Mouse (Mus musculus): ENCODE measurements around the gene Ubc. TPM values are rescaled to one million over a fixed set of nuclear protein-coding genes. Genes with fewer than 3 reads are reported as not detected.
"Not testable (repeated sequence)": the region's sequence is repeated elsewhere in the genome, so short reads cannot be mapped to it uniquely, and the experiment has no call there.

Ubc gene
- polyA plus RNA-seq, 1 experiment from 2014 or later: 879 TPM

DNA sequence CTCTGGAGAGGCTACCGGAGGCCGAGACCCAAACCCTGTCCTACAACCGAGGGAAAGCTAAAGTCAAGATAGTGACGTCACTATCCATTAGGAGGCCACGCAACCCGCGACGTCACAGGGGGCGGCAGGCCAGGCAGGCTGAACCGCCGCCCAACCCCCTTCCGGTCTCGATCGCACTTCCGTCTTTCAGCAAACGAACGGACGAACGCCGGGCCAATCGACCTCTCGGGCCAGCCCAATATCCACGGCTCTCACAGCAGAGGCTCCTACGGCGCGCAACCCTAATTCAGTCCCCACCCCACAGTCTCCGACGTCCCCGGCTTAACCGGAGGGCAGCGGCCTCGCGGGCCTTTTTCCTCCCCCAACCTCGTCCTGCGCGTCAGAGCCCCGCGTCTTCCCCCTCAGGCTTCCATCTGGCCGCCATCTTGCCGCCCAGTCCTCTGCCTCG, 847 bp downstream of the Ubc start, which contains the start of gene Gm10382:
Gene Gm10382, plus strand, starts transcription at position 192 of the 448 bp plus-strand sequence.
- Histone ChIP-seq H3K9ac (ENCODE audit: low read depth, low read length) (peak within 1 kb of the TSS; percentile 100), H3K27me3 (replicated peaks; ENCODE audit: control insufficient read depth, insufficient read depth, low read length) (no peaks in the 10 kb centered on the region), H3K4me3 (ENCODE audit: low read depth, low read length) (peak within 1 kb of the TSS; percentile 99), H3K4me2 (ENCODE audit: low read depth, low read length) (peak within 1 kb of the TSS; percentile 97), H3K36me3 (ENCODE audit: control insufficient read depth, insufficient read depth, low read length) (peaks cover 25% of the 10 kb centered on the region), H3K4me1 (ENCODE audit: control insufficient read depth, insufficient read depth, low read length) (peaks cover 22% of the 10 kb centered on the region), H3K9me3 (ENCODE audit: control insufficient read depth, low read length) (no peaks in the 10 kb centered on the region), H3K27ac (replicated peaks; ENCODE audit: low read depth, low read length) (peak within 1 kb of the TSS; percentile 93)
- 0% methylated on average over 38 of the region's 41 CpGs for WGBS
- DNase-seq (ENCODE audit: low spot score) (peak; percentile 79), ATAC-seq (ENCODE audit: low read depth) (peak; percentile 1; the same call in 1 of the 2 replicates)

DNA sequence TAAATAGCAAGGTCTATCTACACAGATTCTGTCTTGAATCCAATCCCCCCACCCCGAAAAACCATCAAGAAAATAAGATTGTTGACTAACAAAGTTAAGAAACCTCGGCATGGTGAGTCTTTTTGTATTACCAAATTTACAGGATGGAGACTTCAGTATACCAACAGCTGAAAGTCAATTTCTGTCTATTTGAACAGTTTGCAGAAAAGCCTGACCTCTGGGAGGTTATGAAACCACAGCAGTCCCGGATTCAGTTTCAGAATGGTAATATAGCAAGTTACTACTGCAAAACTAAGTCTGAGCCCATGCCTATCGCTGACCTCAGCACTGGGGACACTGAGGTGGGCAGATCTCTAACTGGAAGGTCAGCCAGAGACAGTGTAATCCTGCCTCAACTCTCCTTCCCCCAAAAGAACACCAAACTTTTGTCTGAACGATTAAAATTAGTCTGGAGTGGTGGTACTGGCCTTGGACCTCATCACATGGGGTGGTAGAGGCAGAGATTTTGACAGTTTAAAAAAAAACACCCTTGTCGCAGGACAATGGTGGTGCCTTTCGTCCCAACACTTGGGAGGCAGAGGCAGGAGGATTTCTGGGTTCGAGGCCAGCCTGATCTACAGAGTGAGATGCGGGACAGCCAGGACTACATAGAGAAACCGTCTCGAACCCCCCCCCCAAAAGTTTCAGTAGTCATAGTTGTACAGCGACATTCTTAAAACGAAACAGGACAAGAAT, 1.5 kb downstream of the Ubc start:
- DNase-seq (ENCODE audit: low spot score) (no peak), ATAC-seq (ENCODE audit: low read depth) (no peak)
- H3K27me3 ChIP-seq (replicated peaks; ENCODE audit: control insufficient read depth, insufficient read depth, low read length): no peaks in the 10 kb centered on the region
- peaks cover 17% of the 10 kb centered on the region for H3K4me1 ChIP-seq (ENCODE audit: control insufficient read depth, insufficient read depth, low read length)
- peak overlapping the region; percentile 99 for H3K4me3 ChIP-seq (ENCODE audit: low read depth, low read length)
- peak overlapping the region; percentile 97 for H3K4me2 ChIP-seq (ENCODE audit: low read depth, low read length)
- H3K27ac ChIP-seq (replicated peaks; ENCODE audit: low read depth, low read length): peak overlapping the region; percentile 93; the same call in 1 of the 2 replicates
- peak overlapping the region; percentile 100 for H3K9ac ChIP-seq (ENCODE audit: low read depth, low read length)
- H3K9me3 ChIP-seq (ENCODE audit: control insufficient read depth, low read length): no peaks in the 10 kb centered on the region
- WGBS: 22% methylated on average over 13 of the region's 13 CpGs
- peaks cover 32% of the 10 kb centered on the region for H3K36me3 ChIP-seq (ENCODE audit: control insufficient read depth, insufficient read depth, low read length)

DNA sequence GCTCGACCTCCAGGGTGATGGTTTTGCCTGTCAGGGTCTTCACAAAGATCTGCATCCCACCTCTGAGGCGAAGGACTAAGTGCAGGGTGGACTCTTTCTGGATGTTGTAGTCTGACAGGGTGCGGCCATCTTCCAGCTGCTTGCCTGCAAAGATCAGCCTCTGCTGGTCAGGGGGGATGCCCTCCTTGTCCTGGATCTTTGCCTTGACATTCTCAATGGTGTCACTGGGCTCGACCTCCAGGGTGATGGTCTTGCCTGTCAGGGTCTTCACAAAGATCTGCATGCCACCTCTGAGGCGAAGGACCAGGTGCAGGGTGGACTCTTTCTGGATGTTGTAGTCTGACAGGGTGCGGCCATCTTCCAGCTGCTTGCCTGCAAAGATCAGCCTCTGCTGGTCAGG, 2.7 kb downstream of the Ubc start:
- not testable (repeated sequence) for H3K4me1 ChIP-seq (ENCODE audit: control insufficient read depth, insufficient read depth, low read length); H3K4me3 ChIP-seq (ENCODE audit: low read depth, low read length); H3K9me3 ChIP-seq (ENCODE audit: control insufficient read depth, low read length); H3K4me2 ChIP-seq (ENCODE audit: low read depth, low read length); ATAC-seq (ENCODE audit: low read depth); H3K27ac ChIP-seq (replicated peaks; ENCODE audit: low read depth, low read length); DNase-seq (ENCODE audit: low spot score); H3K27me3 ChIP-seq (replicated peaks; ENCODE audit: control insufficient read depth, insufficient read depth, low read length); H3K9ac ChIP-seq (ENCODE audit: low read depth, low read length)
- WGBS: 87% methylated on average over 3 of the region's 6 CpGs
- peaks cover 33% of the 10 kb centered on the region for H3K36me3 ChIP-seq (ENCODE audit: control insufficient read depth, insufficient read depth, low read length)

DNA sequence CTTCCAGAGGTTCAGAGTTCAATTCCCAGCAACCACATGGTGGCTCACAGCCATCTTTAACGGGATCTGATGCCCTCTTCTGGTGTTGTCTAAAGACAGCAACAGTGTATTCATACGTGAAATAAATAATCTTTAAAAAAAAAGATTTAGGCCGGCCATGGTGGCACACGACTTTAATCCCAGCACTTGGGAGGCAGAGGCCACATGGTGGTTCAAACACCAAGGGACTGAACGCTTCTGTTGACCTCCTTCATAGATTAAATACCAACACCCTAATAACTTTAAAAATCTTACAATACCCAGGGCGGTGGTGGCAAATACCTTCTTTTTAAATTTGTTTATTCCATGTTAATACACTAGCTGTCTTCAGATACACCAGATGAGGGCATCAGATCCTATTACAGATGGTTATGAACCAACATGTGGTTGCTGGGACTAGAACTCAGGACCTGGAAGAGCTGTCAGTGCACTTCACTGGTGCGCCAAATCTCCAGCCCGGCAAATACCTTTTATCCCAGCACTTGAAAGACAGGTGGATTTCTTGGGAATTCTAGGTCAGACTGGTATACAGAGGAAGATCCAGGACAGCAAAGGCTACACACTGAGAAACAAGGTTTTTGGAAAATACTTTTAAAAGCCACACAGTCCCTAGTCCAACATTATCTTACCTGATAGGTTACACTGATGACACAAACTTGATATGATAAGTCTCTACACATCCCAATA, 4.6 kb downstream of the Ubc start:
- no peaks in the 10 kb centered on the region for H3K27me3 ChIP-seq (replicated peaks; ENCODE audit: control insufficient read depth, insufficient read depth, low read length)
- 76% methylated on average over 8 of the region's 8 CpGs for WGBS
- H3K9me3 ChIP-seq (ENCODE audit: control insufficient read depth, low read length): no peaks in the 10 kb centered on the region
- no peak overlapping the region for H3K27ac ChIP-seq (replicated peaks; ENCODE audit: low read depth, low read length)
- H3K4me2 ChIP-seq (ENCODE audit: low read depth, low read length): no peak overlapping the region
- ATAC-seq (ENCODE audit: low read depth) (no peak), DNase-seq (ENCODE audit: low spot score) (no peak)
- no peak overlapping the region for H3K4me3 ChIP-seq (ENCODE audit: low read depth, low read length)
- peaks cover 33% of the 10 kb centered on the region for H3K36me3 ChIP-seq (ENCODE audit: control insufficient read depth, insufficient read depth, low read length)
- H3K9ac ChIP-seq (ENCODE audit: low read depth, low read length): no peak overlapping the region
- H3K4me1 ChIP-seq (ENCODE audit: control insufficient read depth, insufficient read depth, low read length): 0 out of 2 replicates have a peak, but pooled peaks cover 8% of the 10 kb centered on the region

DNA sequence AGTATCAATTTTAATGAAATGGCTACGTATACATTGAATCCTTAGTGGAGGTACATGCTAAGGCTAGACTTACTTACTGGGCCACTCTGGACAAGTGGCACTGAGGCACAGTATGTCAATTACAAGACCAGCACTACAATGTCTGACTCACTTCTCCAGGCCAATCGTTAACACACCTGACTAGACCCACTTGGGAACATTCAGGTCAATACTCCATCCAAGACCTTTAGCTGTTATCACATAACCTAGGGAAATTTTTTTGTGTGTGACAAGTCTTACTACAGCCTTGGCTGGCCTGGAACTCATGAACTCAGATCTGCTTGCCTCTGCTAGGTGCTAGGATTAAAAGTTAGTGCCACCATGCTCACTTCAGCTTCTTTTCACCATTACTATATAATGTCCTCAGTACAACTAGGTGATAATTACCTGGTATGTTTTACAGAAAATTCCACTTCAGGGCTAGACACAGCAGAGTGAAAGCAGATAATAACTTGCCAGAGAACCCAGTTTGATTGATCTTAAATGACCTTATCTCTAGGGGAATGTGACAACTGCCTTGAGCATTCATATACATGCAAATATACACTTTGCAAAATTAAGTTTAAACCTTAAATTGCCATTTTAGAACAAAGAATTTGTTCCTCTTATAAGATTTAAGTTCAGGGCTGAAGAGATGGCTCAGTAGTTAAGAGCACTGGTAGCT, 5.3 kb downstream of the Ubc start:
- no peaks in the 10 kb centered on the region for H3K9me3 ChIP-seq (ENCODE audit: control insufficient read depth, low read length)
- H3K9ac ChIP-seq (ENCODE audit: low read depth, low read length): no peak overlapping the region
- 0 out of 2 replicates have a peak, but pooled peaks cover 8% of the 10 kb centered on the region for H3K4me1 ChIP-seq (ENCODE audit: control insufficient read depth, insufficient read depth, low read length)
- H3K4me3 ChIP-seq (ENCODE audit: low read depth, low read length): no peak overlapping the region
- H3K27me3 ChIP-seq (replicated peaks; ENCODE audit: control insufficient read depth, insufficient read depth, low read length): no peaks in the 10 kb centered on the region
- DNase-seq (ENCODE audit: low spot score) (no peak), ATAC-seq (ENCODE audit: low read depth) (no peak)
- H3K27ac ChIP-seq (replicated peaks; ENCODE audit: low read depth, low read length): no peak overlapping the region
- H3K4me2 ChIP-seq (ENCODE audit: low read depth, low read length): no peak overlapping the region
- H3K36me3 ChIP-seq (ENCODE audit: control insufficient read depth, insufficient read depth, low read length): peaks cover 33% of the 10 kb centered on the region
- 94% methylated on average over 2 of the region's 2 CpGs for WGBS

DNA sequence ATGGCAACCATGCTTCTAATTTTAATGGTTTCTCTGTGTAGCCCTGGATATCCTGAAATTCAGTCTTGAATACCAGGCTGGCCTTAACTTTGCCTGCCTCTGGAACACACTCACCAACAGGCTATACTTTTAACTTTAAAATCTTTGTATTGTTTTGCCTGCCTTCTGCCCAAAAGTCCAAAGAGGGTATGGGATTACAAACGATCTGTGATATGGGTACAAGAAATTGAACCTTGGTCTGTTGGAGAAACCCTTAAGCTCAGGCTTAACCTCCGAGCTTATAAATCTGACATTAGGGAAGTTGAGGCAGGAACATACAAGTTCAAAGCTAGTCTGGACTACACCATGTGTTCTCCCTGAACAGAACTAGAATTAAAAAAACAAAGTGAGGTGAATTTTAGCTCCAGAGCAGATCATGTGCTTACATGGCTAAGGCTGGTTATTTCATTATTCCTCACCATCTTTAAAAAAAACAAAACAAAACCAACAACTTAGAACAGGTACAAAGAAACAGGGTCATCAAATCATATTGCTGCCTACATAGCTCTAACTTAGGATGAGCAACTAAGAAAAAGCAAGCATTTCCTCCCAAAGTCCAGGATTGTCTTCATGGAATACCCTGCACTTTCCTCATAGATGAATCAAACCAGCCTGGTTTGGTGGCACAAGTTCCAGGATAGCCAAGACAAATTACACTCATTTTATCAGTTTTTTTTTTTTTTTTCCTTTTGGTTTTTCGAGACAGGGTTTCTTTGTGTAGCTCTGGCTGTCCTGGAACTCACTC, 6.2 kb downstream of the Ubc start:
- no peak overlapping the region for H3K9ac ChIP-seq (ENCODE audit: low read depth, low read length)
- H3K27ac ChIP-seq (replicated peaks; ENCODE audit: low read depth, low read length): no peak overlapping the region
- no peak overlapping the region for H3K4me3 ChIP-seq (ENCODE audit: low read depth, low read length)
- H3K36me3 ChIP-seq (ENCODE audit: control insufficient read depth, insufficient read depth, low read length): peaks cover 33% of the 10 kb centered on the region
- no peak for ATAC-seq (ENCODE audit: low read depth)
- no peaks in the 10 kb centered on the region for H3K9me3 ChIP-seq (ENCODE audit: control insufficient read depth, low read length)
- H3K4me2 ChIP-seq (ENCODE audit: low read depth, low read length): no peak overlapping the region
- no peak for DNase-seq (ENCODE audit: low spot score)
- 76% methylated on average over 3 of the region's 3 CpGs for WGBS
- H3K27me3 ChIP-seq (replicated peaks; ENCODE audit: control insufficient read depth, insufficient read depth, low read length): no peaks in the 10 kb centered on the region
- H3K4me1 ChIP-seq (ENCODE audit: control insufficient read depth, insufficient read depth, low read length): 0 out of 2 replicates have a peak, but pooled peaks cover 8% of the 10 kb centered on the region

DNA sequence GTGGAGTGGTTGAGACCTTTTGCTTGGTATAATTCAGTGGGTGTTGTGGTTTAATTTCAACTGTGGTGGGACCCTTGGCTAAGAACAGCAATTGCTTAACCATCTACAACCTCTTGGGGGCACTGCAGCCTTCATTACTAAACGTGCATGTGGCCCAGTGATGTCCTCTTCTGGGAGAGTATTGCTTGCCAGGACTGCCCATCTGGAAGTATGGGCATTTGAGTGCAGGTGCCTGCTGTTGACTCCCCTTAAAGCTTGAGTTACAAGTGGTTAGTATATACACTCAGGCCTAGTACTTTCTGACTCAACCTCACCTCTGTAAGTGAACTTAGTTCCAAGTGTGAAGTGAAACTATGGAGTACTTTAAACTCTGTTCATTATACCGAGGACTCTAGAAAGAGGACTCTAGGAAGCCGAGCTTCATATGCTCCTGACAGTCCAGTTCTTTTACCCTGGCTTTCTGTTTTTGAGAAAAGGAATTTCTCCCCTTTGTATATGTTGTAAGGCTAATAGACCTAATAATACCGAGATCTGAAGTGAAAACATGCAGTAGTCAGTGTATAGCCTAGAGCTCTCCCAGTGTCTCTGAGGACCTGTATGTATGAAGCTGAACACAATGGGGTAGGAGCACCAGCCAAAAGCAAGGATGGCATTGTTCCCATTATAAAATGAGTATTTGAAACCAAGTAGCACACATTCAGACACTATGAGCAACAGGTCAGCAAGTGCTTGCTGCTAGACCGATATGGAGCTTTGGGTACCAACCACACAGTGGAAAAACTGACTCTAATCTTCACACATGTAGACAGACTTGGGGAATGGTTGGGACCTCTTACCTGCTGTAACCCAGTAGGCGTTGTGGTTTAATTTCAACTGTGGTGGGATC, 7.1 kb downstream of the Ubc start:
- Histone ChIP-seq H3K4me2 (ENCODE audit: low read depth, low read length) (no peak overlapping the region), H3K9ac (ENCODE audit: low read depth, low read length) (no peak overlapping the region), H3K27ac (replicated peaks; ENCODE audit: low read depth, low read length) (no peak overlapping the region), H3K4me3 (ENCODE audit: low read depth, low read length) (no peak overlapping the region), H3K27me3 (replicated peaks; ENCODE audit: control insufficient read depth, insufficient read depth, low read length) (no peaks in the 10 kb centered on the region), H3K36me3 (ENCODE audit: control insufficient read depth, insufficient read depth, low read length) (peaks cover 27% of the 10 kb centered on the region), H3K4me1 (ENCODE audit: control insufficient read depth, insufficient read depth, low read length) (0 out of 2 replicates have a peak, but pooled peaks cover 5% of the 10 kb centered on the region), H3K9me3 (ENCODE audit: control insufficient read depth, low read length) (no peaks in the 10 kb centered on the region)
- ATAC-seq (ENCODE audit: low read depth) (peak; percentile 47), DNase-seq (ENCODE audit: low spot score) (peak; percentile 75)
- WGBS: 48% methylated on average over 6 of the region's 6 CpGs
